Mouse (Mus musculus) Muller cell, postnatal 12 days (primary cell): ENCODE data around the gene Pde6c.
A peak's percentile ranks its signal among the peaks of the same experiment; 100 is the strongest.

Experiments used
- DNase-seq: peaks from one replicate; pipeline ENCODE4 v3.0.0-alpha.2; 2015; ENCODE audit errors: inconsistent ontology term

The Pde6c gene

GRCm38 (mm10) chr19:38143540-38144271 is 11.1 kb downstream of the Pde6c start:
- no peak for DNase-seq

- no peak for DNase-seq
Observed at GRCm38 (mm10) chr19:38156243-38156642, 23.7 kb downstream of the Pde6c start.

- no peak for DNase-seq
Observed at GRCm38 (mm10) chr19:38161648-38162354, 29.2 kb downstream of the Pde6c start.

GRCm38 (mm10) chr19:38164633-38165032 is 32.1 kb downstream of the Pde6c start:
- no peak for DNase-seq

GRCm38 (mm10) chr19:38179675-38180074 is 47.1 kb downstream of the Pde6c start:
- no peak for DNase-seq

GRCm38 (mm10) chr19:38186631-38187344 is 54.2 kb downstream of the Pde6c start:
- DNase-seq = no peak

- DNase-seq = no peak
Observed at GRCm38 (mm10) chr19:38187345-38187680, 54.7 kb downstream of the Pde6c start.

- no peak for DNase-seq
Observed at GRCm38 (mm10) chr19:38190606-38191005, 58.0 kb downstream of the Pde6c start.

- no peak for DNase-seq
Observed at GRCm38 (mm10) chr19:38191446-38191845, 58.9 kb downstream of the Pde6c start.

- DNase-seq = no peak
Observed at GRCm38 (mm10) chr19:38195245-38195644, 62.7 kb downstream of the Pde6c start.

GRCm38 (mm10) chr19:38198731-38199130 is 66.2 kb downstream of the Pde6c start:
- peak; percentile 24 for DNase-seq

- DNase-seq = peak; percentile 32
Observed at GRCm38 (mm10) chr19:38206669-38207068, 74.1 kb downstream of the Pde6c start.

GRCm38 (mm10) chr19:38217696-38218095 is 85.1 kb downstream of the Pde6c start:
- DNase-seq = no peak

- DNase-seq = no peak
Observed at GRCm38 (mm10) chr19:38223356-38223904, 90.8 kb downstream of the Pde6c start.

- DNase-seq = peak; percentile 95
Observed at GRCm38 (mm10) chr19:38223905-38224684, 91.5 kb downstream of the Pde6c start, which contains the start of gene Fra10ac1. Fra10ac1 (minus strand) TSS chr19:38224156.

GRCm38 (mm10) chr19:38224685-38225060 is 92.1 kb downstream of the Pde6c start:
- DNase-seq = no peak

GRCm38 (mm10) chr19:38228699-38229098 is 96.1 kb downstream of the Pde6c start:
- DNase-seq = no peak

- no peak for DNase-seq
Observed at GRCm38 (mm10) chr19:38232087-38232486, 99.5 kb downstream of the Pde6c start.

GRCm38 (mm10) chr19:38232516-38232915 is 99.9 kb downstream of the Pde6c start:
- DNase-seq = no peak
